Mouse (Mus musculus) forebrain, embryonic 14.5 days (tissue): Measurements from ENCODE around the gene Serp1. TPM values are rescaled to one million over a fixed set of nuclear protein-coding genes. Genes with fewer than 3 reads are reported as not detected.
"Not testable (repeated sequence)": the region's sequence is repeated elsewhere in the genome, so short reads cannot be mapped to it uniquely, and the experiment has no call there.

ENCODE experiments used
- ATAC-seq: fragments of 200-750 bp; cut with Nextera tagmentation; 2 replicates; pipeline ENCODE4 v1.8.0; 2017; ENCODE audit warnings: mild to moderate bottlenecking, moderate library complexity
- DNase-seq: peaks from one replicate; pipeline ENCODE4 v3.0.0-alpha.2; 2015; ENCODE audit warnings: low spot score
- H3K27ac ChIP-seq: fragments of 300-500 bp; sonication (generic); 2 replicates; pipeline ENCODE4 v1.5.1; 2014; ENCODE audit warnings: low read depth, mild to moderate bottlenecking, control low read depth, low read length, moderate library complexity
- H3K27me3 ChIP-seq: fragments of 300-500 bp; sonication (generic); replicated peaks from 2 replicates; pipeline ENCODE4 v1.6.1; 2014; ENCODE audit warnings: low read length, control low read depth, mixed read lengths; ENCODE audit not compliant: control insufficient read depth, insufficient read depth
- H3K36me3 ChIP-seq: fragments of 300-500 bp; sonication (generic); 2 replicates; pipeline ENCODE4 v1.6.1; 2014; ENCODE audit warnings: low read length, control low read depth; ENCODE audit not compliant: control insufficient read depth, insufficient read depth
- H3K4me1 ChIP-seq: fragments of 300-500 bp; sonication (generic); 2 replicates; pipeline ENCODE4 v1.6.1; 2014; ENCODE audit warnings: antibody characterized with exemption, low read length, control low read depth; ENCODE audit not compliant: control insufficient read depth, insufficient read depth
- H3K4me2 ChIP-seq: fragments of 300-500 bp; sonication (generic); 2 replicates; pipeline ENCODE4 v1.6.1; 2014; ENCODE audit warnings: mild to moderate bottlenecking, control low read depth, low read length
- H3K4me3 ChIP-seq: fragments of 300-500 bp; sonication (generic); 2 replicates; pipeline ENCODE4 v1.5.1; 2014; ENCODE audit warnings: low read depth, low read length, control low read depth
- H3K9ac ChIP-seq: fragments of 300-500 bp; sonication (generic); 2 replicates; pipeline ENCODE4 v1.6.1; 2014; ENCODE audit warnings: mild to moderate bottlenecking, low read length, control low read depth, moderate library complexity
- H3K9me3 ChIP-seq: fragments of 300-500 bp; sonication (generic); replicated peaks from 2 replicates; pipeline ENCODE4 v1.6.1; 2016; ENCODE audit warnings: low read length, control low read depth, mixed read lengths; ENCODE audit not compliant: control insufficient read depth
- WGBS: fragments of 180-500 bp; shearing (Covaris S2); extraction: QIAGEN DNeasy Blood & Tissue Kit; methylation state at CpG from one replicate; pipeline ENCODE4 v1.1.7; 2014; 5-methylcytosine and 5-hydroxymethylcytosine counted together
- polyA plus RNA-seq: library from polyadenylated mRNA; unstranded; fragments of >200 nt; fragmentation: Nextera tagmentation; extraction: Ambion mirVana; gene quantifications from 2 replicates; pipeline ENCODE4 v1.2.1, GENCODE M21; 2014

The Serp1 gene
- polyA plus RNA-seq, 1 experiment from 2014 or later, result 95.1 TPM

DNA sequence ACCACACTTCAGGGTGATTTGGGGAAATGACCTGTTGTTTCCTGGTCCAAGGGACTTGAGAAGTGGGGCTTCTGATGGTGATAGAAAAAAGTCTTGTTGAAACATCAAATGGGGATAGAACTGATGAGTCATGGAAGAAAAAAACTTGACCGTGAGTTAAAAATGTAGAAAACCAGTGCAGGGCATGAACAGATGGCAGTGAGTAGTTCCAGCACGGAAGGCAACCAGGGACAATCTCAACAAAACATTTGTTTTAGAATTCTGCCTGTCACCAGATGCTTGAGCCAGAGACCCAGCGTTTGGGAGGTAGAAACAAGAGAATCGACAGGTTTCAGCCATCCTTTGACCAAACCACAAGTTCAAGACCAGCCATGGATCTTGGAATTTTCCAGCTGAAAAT is 32.1 kb downstream of the Serp1 start:
- 87% methylated on average over 4 of the region's 4 CpGs for WGBS
- no peak overlapping the region for H3K4me3 ChIP-seq
- DNase-seq, result no peak
- H3K4me1 ChIP-seq, result no peaks in the 10 kb centered on the region
- ATAC-seq, result no peak
- H3K9me3 ChIP-seq, result no peaks in the 10 kb centered on the region
- no peaks in the 10 kb centered on the region for H3K36me3 ChIP-seq
- H3K27me3 ChIP-seq, result no peaks in the 10 kb centered on the region
- no peak overlapping the region for H3K27ac ChIP-seq
- no peak overlapping the region for H3K4me2 ChIP-seq
- H3K9ac ChIP-seq, result no peak overlapping the region

- H3K9ac ChIP-seq, result no peak overlapping the region
- WGBS, result 75% methylated on average over 7 of the region's 7 CpGs
- no peaks in the 10 kb centered on the region for H3K36me3 ChIP-seq
- H3K4me1 ChIP-seq, result no peaks in the 10 kb centered on the region
- no peaks in the 10 kb centered on the region for H3K27me3 ChIP-seq
- no peak overlapping the region for H3K4me3 ChIP-seq
- DNase-seq, result peak; percentile 17
- H3K9me3 ChIP-seq, result no peaks in the 10 kb centered on the region
- H3K27ac ChIP-seq, result no peak overlapping the region
- no peak for ATAC-seq
- no peak overlapping the region for H3K4me2 ChIP-seq
These were observed 34.9 kb downstream of the Serp1 start for GRCm38 (mm10) chr3:58490787-58491186.

DNA sequence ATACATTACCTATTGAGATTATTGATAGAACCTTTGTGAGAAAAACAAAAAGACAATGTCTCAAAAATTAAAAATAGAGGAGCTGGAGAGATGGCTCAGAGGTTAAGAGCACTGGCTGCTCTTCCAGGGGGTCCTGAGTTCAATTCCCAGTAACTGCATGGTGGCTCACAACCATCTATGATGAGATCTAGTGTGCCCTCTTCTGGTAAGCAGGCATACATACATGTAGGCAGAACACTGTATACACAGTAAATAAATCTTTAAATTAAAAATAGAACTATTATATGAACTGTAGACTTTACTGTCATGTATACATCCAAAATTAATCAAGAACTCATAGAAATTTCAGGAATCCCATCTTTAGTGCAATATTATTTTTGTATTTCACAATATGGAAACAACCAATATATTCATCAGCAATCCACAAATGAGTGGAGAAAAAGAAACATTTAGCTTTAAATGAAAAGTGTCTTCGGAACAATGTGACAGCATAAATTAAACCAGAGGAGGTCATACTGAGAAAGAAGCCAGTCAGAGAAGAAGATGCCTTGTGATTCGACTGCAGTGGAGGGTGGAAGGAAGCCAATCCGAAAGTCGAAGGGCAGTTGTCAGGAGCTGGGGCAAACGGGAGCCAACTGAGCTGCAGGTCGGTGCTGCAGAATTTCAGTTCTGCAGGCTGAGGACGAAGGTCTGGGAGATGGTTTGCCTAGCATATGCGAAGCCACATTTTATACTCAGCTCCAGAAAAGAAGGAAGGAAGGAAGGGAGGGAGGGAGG is 37.5 kb downstream of the Serp1 start:
- Histone ChIP-seq H3K36me3 (no peaks in the 10 kb centered on the region), H3K4me1 (no peaks in the 10 kb centered on the region), H3K9ac (no peak overlapping the region), H3K9me3 (no peaks in the 10 kb centered on the region), H3K27me3 (no peaks in the 10 kb centered on the region), H3K4me2 (no peak overlapping the region), H3K4me3 (no peak overlapping the region), H3K27ac (no peak overlapping the region)
- ATAC-seq (no peak), DNase-seq (no peak)
- WGBS, result 79% methylated on average over 7 of the region's 8 CpGs

- ATAC-seq (no peak), DNase-seq (no peak)
- Histone ChIP-seq H3K4me3 (no peak overlapping the region), H3K9me3 (no peaks in the 10 kb centered on the region), H3K4me2 (no peak overlapping the region), H3K27ac (no peak overlapping the region), H3K4me1 (no peaks in the 10 kb centered on the region), H3K36me3 (no peaks in the 10 kb centered on the region), H3K27me3 (no peaks in the 10 kb centered on the region), H3K9ac (no peak overlapping the region)
- WGBS, result 72% methylated on average over 3 of the region's 3 CpGs
These were observed 38.6 kb downstream of the Serp1 start for GRCm38 (mm10) chr3:58487121-58487520.

GRCm38 (mm10) chr3:58485883-58486282 is 39.8 kb downstream of the Serp1 start:
- Histone ChIP-seq H3K36me3 (no peaks in the 10 kb centered on the region), H3K9ac (no peak overlapping the region), H3K4me2 (no peak overlapping the region), H3K27me3 (no peaks in the 10 kb centered on the region), H3K9me3 (no peaks in the 10 kb centered on the region), H3K4me1 (no peaks in the 10 kb centered on the region), H3K27ac (no peak overlapping the region), H3K4me3 (no peak overlapping the region)
- ATAC-seq (no peak), DNase-seq (no peak)
- WGBS, result 67% methylated on average over 7 of the region's 7 CpGs

- DNase-seq, result no peak
- WGBS, result 85% methylated on average over 2 of the region's 2 CpGs
These were observed 46.8 kb downstream of the Serp1 start for GRCm38 (mm10) chr3:58478755-58479455.

GRCm38 (mm10) chr3:58475298-58475697 is 50.4 kb downstream of the Serp1 start:
- H3K27me3 ChIP-seq, H3K4me1 ChIP-seq, H3K9ac ChIP-seq, H3K4me3 ChIP-seq, H3K9me3 ChIP-seq, H3K27ac ChIP-seq, DNase-seq, ATAC-seq, H3K4me2 ChIP-seq, H3K36me3 ChIP-seq: not testable (repeated sequence)
- 100% methylated on average over 1 of the region's 1 CpGs for WGBS

More at GRCm38 (mm10) chr3:58478755-58479455, 46.8 kb downstream of the Serp1 start:
- Histone ChIP-seq H3K27me3 (no peaks in the 10 kb centered on the region), H3K4me1 (no peaks in the 10 kb centered on the region), H3K27ac (no peak overlapping the region), H3K9ac (no peak overlapping the region), H3K9me3 (no peaks in the 10 kb centered on the region), H3K36me3 (no peaks in the 10 kb centered on the region), H3K4me2 (no peak overlapping the region), H3K4me3 (no peak overlapping the region)
- no peak for ATAC-seq
